7 mouse cellular contexts compared by ENCODE assay signal in the genomic region with DNA sequence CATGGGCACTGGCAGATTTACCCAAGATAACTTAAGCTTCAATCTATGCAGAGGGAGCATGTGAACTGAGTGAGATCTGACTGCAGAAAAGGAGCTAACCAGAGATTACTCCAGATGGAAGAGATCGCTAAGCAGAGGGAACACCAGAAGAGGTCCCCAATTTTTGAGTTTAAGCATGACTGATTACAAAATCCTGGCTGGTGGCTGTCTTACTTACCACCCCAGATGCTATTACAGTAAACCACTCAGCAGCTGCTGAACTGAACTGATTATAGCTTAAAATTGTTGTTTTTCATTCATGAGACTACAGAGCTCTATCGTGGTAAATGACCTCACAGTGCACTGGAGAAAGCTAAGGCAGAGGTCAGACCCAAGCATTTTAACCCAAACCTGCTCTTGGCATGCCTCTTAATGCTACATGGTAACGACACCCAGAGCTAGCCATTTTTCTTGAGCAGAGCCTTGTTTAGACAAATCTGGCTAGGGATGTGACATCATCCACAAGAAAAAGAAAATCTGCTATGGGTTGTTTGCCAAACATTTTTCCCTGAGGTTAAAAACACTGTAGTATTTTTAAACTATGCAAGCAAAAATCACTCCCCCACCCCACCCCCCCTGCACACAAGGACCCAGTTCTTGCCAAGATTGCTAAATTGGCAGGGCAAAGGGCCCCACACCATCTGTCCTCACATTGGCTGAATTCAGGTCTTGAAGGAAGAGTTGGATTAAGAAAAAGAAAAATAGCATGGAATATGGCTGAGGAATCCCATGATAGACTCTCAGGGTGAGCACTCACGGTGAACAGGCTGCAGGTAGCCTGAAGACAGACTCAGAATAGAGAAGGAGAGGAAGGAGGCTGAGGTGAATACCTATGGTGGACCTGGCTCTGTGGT. TPM values are rescaled to one million over a fixed set of nuclear protein-coding genes. Genes with fewer than 3 reads are reported as not detected.
DNase-seq lines count a peak whose midpoint lies in the region; ATAC-seq and TF ChIP-seq lines count a peak whose summit lies in the region.

No protein-coding gene starts in this region.

- peak; percentile 83 for ATAC-seq in forebrain, embryonic 16.5 days

- H3K9me3 ChIP-seq in forebrain, embryonic 16.5 days (ENCODE audit: control insufficient read depth, low read length): no peaks in the 10 kb centered on the region
- no peaks in the 10 kb centered on the region for H3K9me3 ChIP-seq in midbrain, embryonic 10.5 days (replicated peaks)

- peak overlapping the region; percentile 82 for H3K27ac ChIP-seq in left cerebral cortex, adult 2 months
- peak overlapping the region; percentile 94 for H3K27ac ChIP-seq in cerebellum, adult 2 months (ENCODE audit: insufficient read depth, low read length)
- H3K27ac ChIP-seq in forebrain, embryonic 16.5 days (ENCODE audit: low read length): peak overlapping the region; percentile 92
- no peak overlapping the region for H3K27ac ChIP-seq in midbrain, embryonic 10.5 days (replicated peaks)

- H3K4me1 ChIP-seq in cerebellum, adult 2 months (ENCODE audit: control insufficient read depth, insufficient read depth, low read length): peaks cover 26% of the 10 kb centered on the region
- H3K4me1 ChIP-seq in forebrain, embryonic 16.5 days (replicated peaks; ENCODE audit: control insufficient read depth, insufficient read depth, low read length): peaks cover 16% of the 10 kb centered on the region
- H3K4me1 ChIP-seq in midbrain, embryonic 10.5 days: peaks cover 10% of the 10 kb centered on the region

- TF ChIP-seq POLR2A in cerebellum, adult 2 months (IDR thresholded peaks at IDR 0.05; ENCODE audit: borderline replicate concordance, insufficient read depth, low read length): no peak

- intact Hi-C loops in left cerebral cortex, adult 2 months (cut with DNase I): loop anchor here (5.0 kb wide), 3 partner anchors 95 to 760 kb away; no protein-coding TSS in a partner anchor

- no peak overlapping the region for H3K4me3 ChIP-seq in left cerebral cortex, adult 2 months
- no peak overlapping the region for H3K4me3 ChIP-seq in cerebellum, adult 2 months (replicated peaks; ENCODE audit: insufficient read depth, low read depth, low read length)
- no peak overlapping the region for H3K4me3 ChIP-seq in forebrain, embryonic 16.5 days (replicated peaks; ENCODE audit: low read length)
- no peak overlapping the region for H3K4me3 ChIP-seq in midbrain, embryonic 10.5 days

- no peak overlapping the region for H3K9ac ChIP-seq in forebrain, embryonic 16.5 days (replicated peaks; ENCODE audit: low read depth, low read length)

- WGBS in cerebellum, adult 2 months: 8% methylated on average over 4 of the region's 4 CpGs
- 27% methylated on average over 4 of the region's 4 CpGs for WGBS in forebrain, embryonic 16.5 days
- 85% methylated on average over 4 of the region's 4 CpGs for WGBS in midbrain, embryonic 10.5 days

- TF ChIP-seq CTCF in left cerebral cortex, adult 2 months (IDR thresholded peaks at IDR 0.05): no peak
- TF ChIP-seq CTCF in cerebellum, adult 2 months (IDR thresholded peaks at IDR 0.05; ENCODE audit: borderline replicate concordance, insufficient read depth, low read depth, low read length): no peak

- DNase-seq in left cerebral cortex, adult 2 months (ENCODE audit: extremely low spot score in 1 of 2, low spot score in 2 of 2): no peak
- no peak for DNase-seq in left cerebral cortex, adult 8-10 months (ENCODE audit: low spot score in 2 of 2)
- DNase-seq in cerebellum, adult 2 months: peak; percentile 84 to 91
- peak; percentile 7 for DNase-seq in lung, postnatal 25 days (ENCODE audit: low spot score)
- no peak for DNase-seq in midbrain, embryonic 10.5 days (ENCODE audit: low spot score)
- no peak for DNase-seq in thymus, postnatal 36 days

- H3K27me3 ChIP-seq in cerebellum, adult 2 months (ENCODE audit: control insufficient read depth, insufficient read depth, low read length): no peaks in the 10 kb centered on the region
- no peaks in the 10 kb centered on the region for H3K27me3 ChIP-seq in forebrain, embryonic 16.5 days (replicated peaks; ENCODE audit: control insufficient read depth, insufficient read depth, low read length)
- H3K27me3 ChIP-seq in midbrain, embryonic 10.5 days (ENCODE audit: low read depth, poor library complexity, severe bottlenecking): no peaks in the 10 kb centered on the region

- no peak overlapping the region for H3K4me2 ChIP-seq in forebrain, embryonic 16.5 days (ENCODE audit: low read length)

- no peaks in the 10 kb centered on the region for H3K36me3 ChIP-seq in forebrain, embryonic 16.5 days (ENCODE audit: control insufficient read depth, insufficient read depth)
- no peaks in the 10 kb centered on the region for H3K36me3 ChIP-seq in midbrain, embryonic 10.5 days

RNA-seq across cellular contexts. Expression of a gene that starts 5.4 kb away (rescaled TPM):
- under 1 TPM; 0.20 to 0.26 TPM for total RNA-seq in left cerebral cortex, adult 2 months (2021)
- under 1 TPM in 3 of 4 experiments, not detected in 1; 0.22 to 0.39 (median 0.23) TPM for total RNA-seq in left cerebral cortex, adult 8-10 months (2022)
- polyA plus RNA-seq in cerebellum, adult 2 months (2012; rRNA removed): not detected in 2 replicates
- 0.16 TPM in 1 of 2 replicates, not detected in the other for polyA plus RNA-seq in forebrain, embryonic 16.5 days (2015; fragmentation: Nextera tagmentation; extraction: Ambion mirVana)
- 0.06 and 0.10 TPM in 2 replicates for polyA plus RNA-seq in midbrain, embryonic 10.5 days (2016; fragmentation: Nextera tagmentation; extraction: Ambion mirVana)

Comparison
In these comparisons a context has a peak if more than half of its experiments do, and no peak if none do; other contexts are left out.
1. DNase-seq: peak in cerebellum, adult 2 months (2 of 2) and lung, postnatal 25 days (single experiment); none in left cerebral cortex, adult 2 months (0 of 2), left cerebral cortex, adult 8-10 months (0 of 2), midbrain, embryonic 10.5 days (single experiment) and thymus, postnatal 36 days (0 of 2).